Mouse (Mus musculus): ENCODE data around the gene Ttc32. TPM values are rescaled to one million over a fixed set of nuclear protein-coding genes. Genes with fewer than 3 reads are reported as not detected.
"Not testable (repeated sequence)": the region's sequence is repeated elsewhere in the genome, so short reads cannot be mapped to it uniquely, and the experiment has no call there.

The Ttc32 gene
- total and polyA plus RNA-seq, 3 experiments, result 11.5 to 28.8 (median 11.7) TPM

GRCm38 (mm10) chr12:9028816-9029215, 981 bp upstream of the Ttc32 start:
- in situ Hi-C loops (cut with MboI; ENCODE audit: low pct_ligation_motif_present, low pct_unique_long_range_greater_than_20kb, low sequenced_read_pairs), result not testable (repeated sequence)

DNA sequence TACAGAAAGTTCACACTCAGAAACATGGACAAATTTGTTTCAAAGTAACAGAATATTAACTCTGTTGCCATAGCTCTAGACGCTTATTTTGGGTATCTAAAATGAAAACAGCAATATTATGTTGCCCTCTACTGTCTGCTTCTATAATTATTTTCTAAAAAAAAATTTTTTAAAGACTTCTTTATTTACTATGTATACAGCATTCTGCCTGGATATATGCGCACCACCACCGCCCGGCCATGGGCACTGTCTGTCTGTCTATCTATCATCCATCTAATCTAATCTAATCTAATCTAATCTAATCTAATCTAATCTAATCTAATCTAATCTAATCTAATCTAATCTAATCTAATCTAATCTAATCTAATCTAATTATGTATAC, 300 bp upstream of the Ttc32 start:
- no peaks in the 10 kb centered on the region for H3K27me3 ChIP-seq (replicated peaks)
- dilution Hi-C loops (cut with MboI; ENCODE audit: extremely low pct_ligation_motif_present, extremely low pct_unique_long_range_greater_than_20kb, low sequenced_read_pairs), result no loop called here
- peaks cover 6 to 9% of the 10 kb centered on the region in 2 experiments; a peak in 3 of 4 replicates for H3K4me1 ChIP-seq (ENCODE audit: control insufficient read depth in 1 of 2, insufficient read depth in 2 of 2)
- H3K36me3 ChIP-seq (replicated peaks in 1 of 2; ENCODE audit: control insufficient read depth in 1 of 2, insufficient read depth in 1 of 2, low read length in 1 of 2), result peaks cover 0 to 17% of the 10 kb centered on the region in 2 experiments
- H3K27ac ChIP-seq (ENCODE audit: insufficient read depth, low read depth), result no peak overlapping the region
- no peaks in the 10 kb centered on the region; the same call in 1 of the 2 replicates for H3K79me2 ChIP-seq (replicated peaks; ENCODE audit: control insufficient read depth, extremely low read depth, insufficient read depth, poor library complexity, severe bottlenecking)
- H3K4me2 ChIP-seq (ENCODE audit: insufficient read depth, low read depth, poor library complexity, severe bottlenecking), result peak overlapping the region; percentile 35
- TF ChIP-seq HCFC1 (IDR thresholded peaks at IDR 0.05; ENCODE audit: low read depth, low read length) (no peak), ZC3H11A (IDR thresholded peaks at IDR 0.05; ENCODE audit: low read depth, low read length) (no peak), USF1 (IDR thresholded peaks at IDR 0.05; ENCODE audit: low read depth, low read length) (no peak), TBP (conservative IDR thresholded peaks at IDR 0.05; ENCODE audit: low read depth, low read length) (no peak), ZNF384 (IDR thresholded peaks at IDR 0.05; ENCODE audit: low read depth, low read length) (peak; percentile 37; the same call in 1 of the 2 replicates), CTCF (conservative IDR thresholded peaks at IDR 0.05 in 1 of 2, IDR thresholded peaks at IDR 0.05 in 1 of 2; ENCODE audit: low read depth in 2 of 2, low read length in 2 of 2) (peak in 1 of 2 experiments; percentile 13; a peak in 1 of 4 replicates), JUN (IDR thresholded peaks at IDR 0.05; ENCODE audit: insufficient read depth, low read depth, low read length) (peak; percentile 46; the same call in 1 of the 2 replicates), IRF4 (IDR thresholded peaks at IDR 0.05; ENCODE audit: low read depth, low read length) (no peak), MXI1 (IDR thresholded peaks at IDR 0.05; ENCODE audit: low read depth, low read length) (no peak), MYC (IDR thresholded peaks at IDR 0.05; ENCODE audit: low read depth, low read length) (peak; percentile 39; the same call in 1 of the 2 replicates), JUND (conservative IDR thresholded peaks at IDR 0.05; ENCODE audit: low read depth, low read length) (no peak), ZKSCAN1 (IDR thresholded peaks at IDR 0.05; ENCODE audit: borderline replicate concordance, low read depth, low read length) (no peak), CHD2 (IDR thresholded peaks at IDR 0.05; ENCODE audit: low read length) (no peak)
- no peaks in the 10 kb centered on the region for H3K9me3 ChIP-seq (replicated peaks; ENCODE audit: low read length)
- DNase-seq (ENCODE audit: extremely low read depth), result no peak
- peak overlapping the region in 2 of 3 experiments; percentile 71 to 85 for H3K4me3 ChIP-seq (replicated peaks in 1 of 3; ENCODE audit: low read depth in 2 of 3, low read length in 2 of 3, poor library complexity in 1 of 3)
- H3K9ac ChIP-seq (ENCODE audit: insufficient read depth, low read depth), result peak overlapping the region; percentile 55; the same call in 1 of the 2 replicates
- in situ Hi-C loops (cut with MboI; ENCODE audit: low pct_ligation_motif_present, low pct_unique_long_range_greater_than_20kb, low sequenced_read_pairs), result no loop called here

More at GRCm38 (mm10) chr12:9028816-9029215, 981 bp upstream of the Ttc32 start:
- H3K4me2 ChIP-seq (ENCODE audit: insufficient read depth, low read depth, poor library complexity, severe bottlenecking); H3K79me2 ChIP-seq (replicated peaks; ENCODE audit: control insufficient read depth, extremely low read depth, insufficient read depth, poor library complexity, severe bottlenecking); DNase-seq (ENCODE audit: extremely low read depth); H3K27ac ChIP-seq (ENCODE audit: insufficient read depth, low read depth); H3K9ac ChIP-seq (ENCODE audit: insufficient read depth, low read depth); H3K4me3 ChIP-seq (replicated peaks in 1 of 3; ENCODE audit: low read depth in 2 of 3, low read length in 2 of 3, poor library complexity in 1 of 3); H3K4me1 ChIP-seq (ENCODE audit: control insufficient read depth in 1 of 2, insufficient read depth in 2 of 2); H3K9me3 ChIP-seq (replicated peaks; ENCODE audit: low read length); H3K27me3 ChIP-seq (replicated peaks); dilution Hi-C loops (cut with MboI; ENCODE audit: extremely low pct_ligation_motif_present, extremely low pct_unique_long_range_greater_than_20kb, low sequenced_read_pairs): not testable (repeated sequence)
- 0 out of 2 replicates have a peak, but pooled peaks have one; percentile 54 for TF ChIP-seq TBP (conservative IDR thresholded peaks at IDR 0.05; ENCODE audit: low read depth, low read length)
- peaks cover 0 to 20% of the 10 kb centered on the region in 2 experiments for H3K36me3 ChIP-seq (replicated peaks in 1 of 2; ENCODE audit: control insufficient read depth in 1 of 2, insufficient read depth in 1 of 2, low read length in 1 of 2)

DNA sequence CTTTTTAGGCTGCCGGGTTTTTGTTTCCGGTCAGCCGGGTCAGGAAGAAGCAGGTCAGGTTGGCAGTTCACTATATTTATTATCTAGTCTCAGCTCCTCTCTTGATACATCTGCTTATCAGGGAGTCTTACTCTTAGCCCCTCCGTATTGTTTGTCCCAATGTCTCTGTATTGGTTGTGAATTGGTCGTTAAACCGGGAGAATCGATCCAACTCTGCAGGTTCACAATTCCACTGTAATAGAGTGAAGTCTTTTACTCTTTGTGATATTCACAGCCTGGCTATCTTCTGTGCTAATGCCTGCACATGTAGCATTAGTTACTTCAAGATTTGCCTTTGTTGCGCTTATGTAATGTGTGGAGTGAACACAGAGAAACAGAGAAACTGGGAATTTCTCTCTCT, 1.4 kb downstream of the Ttc32 start:
- Histone ChIP-seq H3K27me3 (replicated peaks) (no peaks in the 10 kb centered on the region), H3K4me1 (ENCODE audit: control insufficient read depth in 1 of 2, insufficient read depth in 2 of 2) (peaks cover 6 to 10% of the 10 kb centered on the region in 2 experiments; a peak in 3 of 4 replicates), H3K4me2 (ENCODE audit: insufficient read depth, low read depth, poor library complexity, severe bottlenecking) (peak overlapping the region; percentile 100), H3K36me3 (replicated peaks in 1 of 2; ENCODE audit: control insufficient read depth in 1 of 2, insufficient read depth in 1 of 2, low read length in 1 of 2) (peaks cover 0 to 13% of the 10 kb centered on the region in 2 experiments), H3K79me2 (replicated peaks; ENCODE audit: control insufficient read depth, extremely low read depth, insufficient read depth, poor library complexity, severe bottlenecking) (no peaks in the 10 kb centered on the region; the same call in 1 of the 2 replicates), H3K27ac (ENCODE audit: insufficient read depth, low read depth) (no peak overlapping the region), H3K4me3 (replicated peaks in 1 of 3; ENCODE audit: low read depth in 2 of 3, low read length in 2 of 3, poor library complexity in 1 of 3) (peak overlapping the region in 1 of 3 experiments; percentile 69), H3K9me3 (replicated peaks; ENCODE audit: low read length) (no peaks in the 10 kb centered on the region), H3K9ac (ENCODE audit: insufficient read depth, low read depth) (peak overlapping the region; percentile 71)
- DNase-seq (ENCODE audit: extremely low read depth), result no peak
- in situ Hi-C loops (cut with MboI; ENCODE audit: low pct_ligation_motif_present, low pct_unique_long_range_greater_than_20kb, low sequenced_read_pairs), result no loop called here
- no peak for TF ChIP-seq TBP (conservative IDR thresholded peaks at IDR 0.05; ENCODE audit: low read depth, low read length)
- no peak for TF ChIP-seq MEF2A (IDR thresholded peaks at IDR 0.05; ENCODE audit: borderline replicate concordance, low read depth, low read length)
- TF ChIP-seq ETS1 (conservative IDR thresholded peaks at IDR 0.05; ENCODE audit: low read depth, low read length), result no peak
- TF ChIP-seq USF2 (conservative IDR thresholded peaks at IDR 0.05; ENCODE audit: low read depth, low read length), result no peak
- no peak for TF ChIP-seq USF1 (IDR thresholded peaks at IDR 0.05; ENCODE audit: low read depth, low read length)
- no peak for TF ChIP-seq SIN3A (IDR thresholded peaks at IDR 0.05; ENCODE audit: low read length)
- TF ChIP-seq ZMIZ1 (IDR thresholded peaks at IDR 0.05; ENCODE audit: low read depth, low read length), result no peak
- TF ChIP-seq MXI1 (IDR thresholded peaks at IDR 0.05; ENCODE audit: low read depth, low read length), result no peak
- TF ChIP-seq TCF12 (IDR thresholded peaks at IDR 0.05; ENCODE audit: low read depth, low read length), result no peak
- TF ChIP-seq MYC (IDR thresholded peaks at IDR 0.05; ENCODE audit: low read depth, low read length), result no peak
- TF ChIP-seq NELFE (IDR thresholded peaks at IDR 0.05; ENCODE audit: low read depth, low read length), result no peak
- TF ChIP-seq CTCF (conservative IDR thresholded peaks at IDR 0.05 in 1 of 2, IDR thresholded peaks at IDR 0.05 in 1 of 2; ENCODE audit: low read depth in 2 of 2, low read length in 2 of 2), result no peak
- TF ChIP-seq IRF4 (IDR thresholded peaks at IDR 0.05; ENCODE audit: low read depth, low read length), result no peak
- dilution Hi-C loops (cut with MboI; ENCODE audit: extremely low pct_ligation_motif_present, extremely low pct_unique_long_range_greater_than_20kb, low sequenced_read_pairs), result no loop called here

All from CH12.LX (cell line).